Mouse (Mus musculus) kidney, adult 2 months (tissue): Measurements from ENCODE around the gene Tada3.

Source experiments
- CTCF ChIP-seq: fragments of 200-500 bp; conservative IDR thresholded peaks from 2 replicates; pipeline ENCODE4 v1.5.1; 2011; ENCODE audit warnings: low read depth, mild to moderate bottlenecking, control low read depth, low read length, moderate library complexity, mixed read lengths; ENCODE audit not compliant: insufficient read depth, insufficient read length
- POLR2A ChIP-seq: fragments of 200-500 bp; IDR thresholded peaks from one replicate; pipeline ENCODE4 v1.6.1; 2011; ENCODE audit warnings: low read depth, low read length, control low read depth

GRCm38 (mm10) chr6:113370194-113370929 is 7.3 kb downstream of the Tada3 start:
- TF ChIP-seq CTCF (no peak), POLR2A (no peak)
